Mouse (Mus musculus) neural tube, embryonic 14.5 days (tissue): Measurements from ENCODE around the gene L3mbtl4. TPM values are rescaled to one million over a fixed set of nuclear protein-coding genes. Genes with fewer than 3 reads are reported as not detected.
A peak's percentile ranks its signal among the peaks of the same experiment; 100 is the strongest.

ENCODE experiments used
- ATAC-seq: fragments of 200-750 bp; cut with Nextera tagmentation; 2 replicates; pipeline ENCODE4 v1.8.0; 2017; ENCODE audit warnings: low read depth, mild to moderate bottlenecking, moderate TSS enrichment, moderate library complexity
- H3K27ac ChIP-seq: fragments of 300-500 bp; sonication (generic); 2 replicates; pipeline ENCODE4 v1.5.1; 2014; ENCODE audit warnings: low read depth, mild to moderate bottlenecking, control low read depth, low read length, moderate library complexity, mixed read lengths
- H3K27me3 ChIP-seq: fragments of 300-500 bp; sonication (generic); 2 replicates; pipeline ENCODE4 v1.6.1; 2014; ENCODE audit warnings: low read length; ENCODE audit not compliant: control insufficient read depth, insufficient read depth
- H3K36me3 ChIP-seq: fragments of 300-500 bp; sonication (generic); 2 replicates; pipeline ENCODE4 v1.6.1; 2014; ENCODE audit warnings: low read length, mixed read lengths; ENCODE audit not compliant: control insufficient read depth, insufficient read depth
- H3K4me1 ChIP-seq: fragments of 300-500 bp; sonication (generic); 2 replicates; pipeline ENCODE4 v1.6.1; 2014; ENCODE audit warnings: low read length; ENCODE audit not compliant: control insufficient read depth, insufficient read depth
- H3K4me2 ChIP-seq: fragments of 300-500 bp; sonication (generic); 2 replicates; pipeline ENCODE4 v1.6.1; 2014; ENCODE audit warnings: mild to moderate bottlenecking, low read depth, low read length, control low read depth
- H3K4me3 ChIP-seq: fragments of 300-500 bp; sonication (generic); 2 replicates; pipeline ENCODE4 v1.5.1; 2014; ENCODE audit warnings: low read depth, low read length, control low read depth, mixed read lengths
- H3K9ac ChIP-seq: fragments of 300-500 bp; sonication (generic); replicated peaks from 2 replicates; pipeline ENCODE4 v1.6.1; 2014; ENCODE audit warnings: low read depth, mild to moderate bottlenecking, control low read depth, low read length, mixed read lengths
- H3K9me3 ChIP-seq: fragments of 300-500 bp; sonication (generic); 2 replicates; pipeline ENCODE4 v1.6.1; 2016; ENCODE audit warnings: low read length; ENCODE audit not compliant: control insufficient read depth
- WGBS: fragments of 180-500 bp; shearing (Covaris S2); extraction: QIAGEN DNeasy Blood & Tissue Kit; methylation state at CpG from one replicate; pipeline ENCODE4 v1.1.7; 2014; 5-methylcytosine and 5-hydroxymethylcytosine counted together
- polyA plus RNA-seq: library from polyadenylated mRNA; unstranded; fragments of >200 nt; fragmentation: Nextera tagmentation; extraction: Ambion mirVana; gene quantifications from 2 replicates; pipeline ENCODE4 v1.2.1, GENCODE M21; 2014

Gene L3mbtl4
- polyA plus RNA-seq = 4.0 and 5.3 TPM in 2 replicates

DNA sequence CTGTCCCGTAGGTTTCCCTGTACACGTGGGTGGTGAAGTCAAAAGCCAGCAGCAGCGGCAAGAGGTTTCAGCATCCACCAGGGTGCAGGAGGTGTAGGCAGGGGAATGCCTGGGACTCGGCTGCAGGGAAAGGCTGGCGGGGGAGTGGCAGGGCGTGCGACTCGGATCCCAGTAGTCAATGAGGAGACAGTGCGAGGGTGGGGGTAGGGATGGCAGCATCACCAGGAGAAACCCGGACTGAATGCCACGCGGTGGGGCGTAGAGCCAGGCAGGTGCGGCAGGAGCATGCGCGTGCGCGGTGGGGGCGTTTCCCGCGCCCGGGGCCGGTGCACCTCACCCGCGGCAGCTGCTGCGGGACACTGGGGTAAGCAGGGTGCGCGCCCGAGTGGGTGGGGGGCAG is at the start of gene L3mbtl4:
TSS of gene L3mbtl4 (plus strand) at position 271 of the 400 bp plus-strand sequence.
- ATAC-seq = peak; percentile 91
- peaks cover 5% of the 10 kb centered on the region; the same call in 1 of the 2 replicates for H3K4me1 ChIP-seq
- H3K9me3 ChIP-seq = no peaks in the 10 kb centered on the region
- H3K27ac ChIP-seq = no peak within 1 kb of the TSS
- no peaks in the 10 kb centered on the region for H3K36me3 ChIP-seq
- peak within 1 kb of the TSS; percentile 97 for H3K4me2 ChIP-seq
- under 1% methylated on average over 17 of the region's 29 CpGs for WGBS
- peak within 1 kb of the TSS; percentile 60 for H3K4me3 ChIP-seq
- peak within 1 kb of the TSS; percentile 58 for H3K9ac ChIP-seq
- no peaks in the 10 kb centered on the region for H3K27me3 ChIP-seq

GRCm38 (mm10) chr17:68230484-68230883 is 43.1 kb upstream of the L3mbtl4 start:
- Histone ChIP-seq H3K36me3 (no peaks in the 10 kb centered on the region), H3K4me1 (no peaks in the 10 kb centered on the region), H3K9ac (no peak overlapping the region), H3K9me3 (no peaks in the 10 kb centered on the region), H3K27me3 (no peaks in the 10 kb centered on the region), H3K4me3 (no peak overlapping the region), H3K4me2 (no peak overlapping the region), H3K27ac (no peak overlapping the region)
- no peak for ATAC-seq
- WGBS = 75% methylated on average over 4 of the region's 4 CpGs

DNA sequence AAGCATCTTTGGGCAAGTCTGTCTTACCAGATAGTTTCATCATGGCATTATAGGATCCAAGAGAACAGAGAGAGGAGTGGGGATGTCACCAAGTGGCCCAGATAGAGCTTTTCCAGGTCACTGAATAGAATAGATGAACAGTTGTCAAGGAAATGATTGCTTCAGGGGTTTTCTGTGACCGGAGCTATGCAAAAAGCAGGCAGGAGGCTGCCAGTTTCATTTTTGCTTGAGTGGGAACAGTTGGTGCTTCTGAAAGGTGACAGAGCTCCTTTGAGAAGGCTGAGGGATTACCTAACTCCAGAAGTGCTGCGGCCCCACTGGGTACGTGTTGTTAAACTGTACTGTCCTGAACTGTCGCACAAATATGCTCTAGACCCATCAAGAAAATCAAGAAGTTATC is 38.2 kb upstream of the L3mbtl4 start:
- WGBS = 89% methylated on average over 4 of the region's 4 CpGs

DNA sequence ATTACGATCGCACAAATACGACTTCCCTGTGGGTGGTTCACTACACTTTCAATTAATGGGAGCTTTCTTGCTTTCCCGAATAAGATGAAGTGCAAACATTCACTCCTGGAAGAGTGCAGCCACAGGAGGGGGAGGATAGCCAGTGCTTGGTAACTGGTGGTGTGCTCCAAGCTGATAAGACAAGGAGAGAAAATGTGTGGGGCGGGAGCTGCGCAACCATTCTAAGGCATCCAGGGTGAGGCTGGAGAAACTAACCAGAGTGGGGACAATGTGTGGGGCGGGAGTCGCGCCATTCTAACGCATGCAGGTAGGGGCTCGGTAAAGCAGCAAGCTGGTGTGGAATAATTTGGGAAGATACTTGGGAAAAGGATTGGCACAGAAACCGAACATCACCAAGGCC is 36.6 kb upstream of the L3mbtl4 start:
- H3K9ac ChIP-seq = no peak overlapping the region
- H3K4me1 ChIP-seq = no peaks in the 10 kb centered on the region
- no peaks in the 10 kb centered on the region for H3K36me3 ChIP-seq
- H3K27me3 ChIP-seq = no peaks in the 10 kb centered on the region
- H3K4me2 ChIP-seq = no peak overlapping the region
- no peaks in the 10 kb centered on the region for H3K9me3 ChIP-seq
- H3K27ac ChIP-seq = no peak overlapping the region
- ATAC-seq = no peak
- H3K4me3 ChIP-seq = no peak overlapping the region
- 88% methylated on average over 12 of the region's 12 CpGs for WGBS

More for the DNA sequence above, 38.2 kb upstream of the L3mbtl4 start:
- H3K36me3 ChIP-seq = no peaks in the 10 kb centered on the region
- ATAC-seq = no peak
- no peak overlapping the region for H3K9ac ChIP-seq
- no peak overlapping the region for H3K4me3 ChIP-seq
- no peak overlapping the region for H3K4me2 ChIP-seq
- no peak overlapping the region for H3K27ac ChIP-seq
- no peaks in the 10 kb centered on the region for H3K4me1 ChIP-seq
- no peaks in the 10 kb centered on the region for H3K27me3 ChIP-seq
- H3K9me3 ChIP-seq = no peaks in the 10 kb centered on the region

GRCm38 (mm10) chr17:68240171-68240570 is 33.4 kb upstream of the L3mbtl4 start:
- Histone ChIP-seq H3K4me3 (no peak overlapping the region), H3K27ac (no peak overlapping the region), H3K27me3 (no peaks in the 10 kb centered on the region), H3K4me1 (no peaks in the 10 kb centered on the region), H3K9ac (no peak overlapping the region), H3K9me3 (no peaks in the 10 kb centered on the region), H3K36me3 (no peaks in the 10 kb centered on the region), H3K4me2 (no peak overlapping the region)
- no peak for ATAC-seq
- WGBS = 74% methylated on average over 2 of the region's 2 CpGs

GRCm38 (mm10) chr17:68264835-68265557 is 8.6 kb upstream of the L3mbtl4 start:
- Histone ChIP-seq H3K9ac (no peak overlapping the region), H3K4me2 (no peak overlapping the region), H3K27ac (no peak overlapping the region), H3K9me3 (no peaks in the 10 kb centered on the region), H3K36me3 (no peaks in the 10 kb centered on the region), H3K27me3 (no peaks in the 10 kb centered on the region), H3K4me3 (no peak overlapping the region), H3K4me1 (no peaks in the 10 kb centered on the region)
- no peak for ATAC-seq
- 68% methylated on average over 7 of the region's 7 CpGs for WGBS

GRCm38 (mm10) chr17:68273954-68274353 is 357 bp downstream of the L3mbtl4 start:
- H3K27ac ChIP-seq = no peak overlapping the region
- H3K36me3 ChIP-seq = no peaks in the 10 kb centered on the region
- peaks cover 5% of the 10 kb centered on the region; the same call in 1 of the 2 replicates for H3K4me1 ChIP-seq
- H3K9me3 ChIP-seq = no peaks in the 10 kb centered on the region
- 15% methylated on average over 12 of the region's 14 CpGs for WGBS
- H3K9ac ChIP-seq = peak overlapping the region; percentile 58
- peak; percentile 57 for ATAC-seq
- H3K4me2 ChIP-seq = peak overlapping the region; percentile 97
- peak overlapping the region; percentile 60 for H3K4me3 ChIP-seq
- no peaks in the 10 kb centered on the region for H3K27me3 ChIP-seq

GRCm38 (mm10) chr17:68275138-68275537 is 1.5 kb downstream of the L3mbtl4 start:
- Histone ChIP-seq H3K9ac (no peak overlapping the region), H3K4me3 (no peak overlapping the region), H3K36me3 (no peaks in the 10 kb centered on the region), H3K27me3 (no peaks in the 10 kb centered on the region), H3K4me1 (peaks cover 5% of the 10 kb centered on the region; the same call in 1 of the 2 replicates), H3K9me3 (no peaks in the 10 kb centered on the region), H3K27ac (no peak overlapping the region), H3K4me2 (no peak overlapping the region)
- no peak for ATAC-seq
- WGBS = 79% methylated on average over 2 of the region's 2 CpGs

DNA sequence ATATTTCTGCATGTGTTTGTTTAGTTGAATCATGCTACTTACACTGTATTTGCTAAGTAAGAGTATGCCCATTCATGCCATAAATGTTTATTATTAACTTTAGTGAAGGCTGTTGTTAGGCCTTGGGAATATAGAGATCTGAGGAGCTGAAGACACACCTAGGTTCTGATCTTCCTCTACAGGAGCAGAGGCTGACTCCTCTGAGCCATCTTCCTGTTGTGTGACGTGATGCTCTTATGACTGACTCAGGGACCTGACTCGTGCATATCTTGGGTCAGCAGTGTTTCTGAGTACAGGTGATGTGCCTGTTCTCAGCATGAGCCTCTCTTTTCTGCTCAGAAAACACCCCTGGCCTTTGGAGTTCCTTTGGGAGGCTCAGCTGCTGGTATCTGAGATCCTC is 7.3 kb downstream of the L3mbtl4 start:
- WGBS = 82% methylated on average over 2 of the region's 2 CpGs
- H3K9ac ChIP-seq = no peak overlapping the region
- no peaks in the 10 kb centered on the region for H3K36me3 ChIP-seq
- no peak overlapping the region for H3K4me3 ChIP-seq
- no peaks in the 10 kb centered on the region for H3K27me3 ChIP-seq
- ATAC-seq = no peak
- H3K4me1 ChIP-seq = no peaks in the 10 kb centered on the region
- no peak overlapping the region for H3K4me2 ChIP-seq
- H3K27ac ChIP-seq = no peak overlapping the region
- H3K9me3 ChIP-seq = no peaks in the 10 kb centered on the region
